Mouse (Mus musculus) embryonic fibroblast, embryonic 13.5 days (primary cell): Measurements from ENCODE around the gene Ecm1. TPM values are rescaled to one million over a fixed set of nuclear protein-coding genes. Genes with fewer than 3 reads are reported as not detected.

Experiments used
- H3K27ac ChIP-seq: 2 replicates; pipeline ENCODE4 v1.5.1; 2012; ENCODE audit warnings: low read length, control low read depth, inconsistent platforms; ENCODE audit not compliant: insufficient read depth
- H3K4me1 ChIP-seq: 2 replicates; pipeline ENCODE4 v1.6.1; 2011; ENCODE audit warnings: low read length; ENCODE audit not compliant: control insufficient read depth, insufficient read depth
- H3K4me3 ChIP-seq: 2 replicates; pipeline ENCODE4 v1.5.1; 2011; ENCODE audit warnings: mild to moderate bottlenecking, control low read depth, low read length; ENCODE audit not compliant: insufficient read depth
- CTCF ChIP-seq: IDR thresholded peaks from 2 replicates; pipeline ENCODE4 v1.5.1; 2011; ENCODE audit warnings: mild to moderate bottlenecking, control low read depth, low read length, moderate library complexity, borderline replicate concordance; ENCODE audit not compliant: insufficient read depth
- POLR2A ChIP-seq: IDR thresholded peaks from 2 replicates; pipeline ENCODE4 v1.6.1; 2011; ENCODE audit warnings: low read depth, mild to moderate bottlenecking, control low read depth, low read length, moderate library complexity
- polyA plus RNA-seq: library from polyadenylated mRNA; stranded (reverse); fragments of >200 nt; gene quantifications from 2 replicates; pipeline ENCODE4 v1.2.4, GENCODE M21; 2011; ENCODE audit warnings: low read depth; ENCODE audit not compliant: missing spikeins, insufficient read length

The Ecm1 gene
- polyA plus RNA-seq, 1 experiment, result 155 TPM

DNA sequence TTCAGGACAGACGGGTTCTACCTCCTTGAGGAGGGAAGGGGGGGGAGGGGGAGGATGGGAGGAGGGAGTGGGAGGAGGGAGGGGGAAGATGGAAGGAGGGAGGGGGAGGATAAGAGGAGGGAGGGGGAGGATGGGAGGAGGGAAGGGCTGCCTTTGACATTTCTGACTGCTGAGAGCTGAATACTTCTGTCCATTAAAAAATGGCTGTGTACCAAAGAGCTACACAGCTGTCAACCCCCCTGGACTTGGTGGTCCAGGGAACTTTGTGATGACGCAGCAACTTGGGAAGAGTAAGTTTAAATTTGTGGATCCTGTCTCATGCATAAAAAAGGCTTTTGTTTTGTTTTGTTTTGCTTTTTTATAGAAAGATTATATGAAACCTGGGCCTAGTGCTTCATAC, 49.4 kb downstream of the Ecm1 start:
- TF ChIP-seq POLR2A, result no peak
- no peak for TF ChIP-seq CTCF
- Histone ChIP-seq H3K4me3 (no peak overlapping the region), H3K4me1 (peaks cover 22% of the 10 kb centered on the region), H3K27ac (peak overlapping the region; percentile 69)

GRCm38 (mm10) chr3:95689171-95689915, 50.0 kb downstream of the Ecm1 start:
- no peak for TF ChIP-seq CTCF
- Histone ChIP-seq H3K4me3 (no peak overlapping the region), H3K4me1 (peaks cover 19% of the 10 kb centered on the region), H3K27ac (peak overlapping the region; percentile 69)

GRCm38 (mm10) chr3:95687524-95688421, 51.6 kb downstream of the Ecm1 start, which contains the start of gene Adamtsl4:
TSS of gene Adamtsl4 (minus strand) at chr3:95687917.
- H3K27ac ChIP-seq, result peak within 1 kb of the TSS; percentile 95
- TF ChIP-seq POLR2A (peak; percentile 52), CTCF (no peak)
- peaks cover 13% of the 10 kb centered on the region for H3K4me1 ChIP-seq
- peak within 1 kb of the TSS; percentile 65 for H3K4me3 ChIP-seq

DNA sequence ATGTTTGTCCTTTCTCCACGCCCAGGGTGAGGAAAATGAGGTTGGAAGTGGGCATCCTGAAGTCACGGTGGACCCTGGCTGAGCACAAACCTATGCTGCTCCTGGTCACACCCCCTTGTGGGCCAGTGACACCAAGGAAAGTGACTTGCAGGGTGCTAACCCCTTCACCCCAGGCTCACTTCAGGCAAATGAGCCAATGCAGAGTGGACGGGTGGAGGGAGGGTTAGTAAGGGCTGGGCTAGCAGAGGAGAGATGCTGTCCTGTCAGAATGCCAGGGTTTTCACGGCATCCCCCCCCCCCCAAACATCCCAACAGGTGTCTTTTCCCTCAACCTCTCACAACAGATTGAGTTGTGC, 52.2 kb downstream of the Ecm1 start:
- Histone ChIP-seq H3K27ac (peak overlapping the region; percentile 95), H3K4me3 (peak overlapping the region; percentile 65), H3K4me1 (peaks cover 13% of the 10 kb centered on the region)
- no peak for TF ChIP-seq CTCF
- 0 out of 2 replicates have a peak, but pooled peaks have one; percentile 29 for TF ChIP-seq POLR2A

- Histone ChIP-seq H3K4me1 (peaks cover 13% of the 10 kb centered on the region), H3K4me3 (peak overlapping the region; percentile 65), H3K27ac (peak overlapping the region; percentile 45)
- no peak for TF ChIP-seq CTCF
- peak; percentile 18; the same call in 1 of the 2 replicates for TF ChIP-seq POLR2A
These were observed 52.7 kb downstream of the Ecm1 start for GRCm38 (mm10) chr3:95686492-95687167.

DNA sequence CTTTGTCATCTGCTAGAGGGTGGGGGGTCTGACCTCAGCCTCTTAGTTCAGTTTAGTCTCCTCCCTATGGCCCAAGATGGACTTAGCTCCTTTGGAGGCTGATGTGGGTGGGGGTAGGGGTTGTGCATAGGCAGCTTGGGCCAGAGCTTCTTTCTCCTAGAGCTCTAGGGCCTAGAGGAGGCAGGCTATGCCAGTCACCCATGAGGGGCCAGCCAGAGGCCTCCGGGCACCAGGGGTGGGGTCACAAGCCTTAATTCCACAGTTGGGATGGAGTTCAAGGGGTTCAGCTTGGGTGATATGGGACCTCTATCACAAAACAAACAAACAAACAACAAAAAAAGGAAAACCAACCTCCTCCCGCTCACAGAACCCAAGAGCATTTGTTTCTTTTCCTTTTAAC, 53.7 kb downstream of the Ecm1 start:
- Histone ChIP-seq H3K4me1 (peaks cover 13% of the 10 kb centered on the region), H3K4me3 (no peak overlapping the region), H3K27ac (no peak overlapping the region)
- TF ChIP-seq POLR2A (no peak), CTCF (no peak)

DNA sequence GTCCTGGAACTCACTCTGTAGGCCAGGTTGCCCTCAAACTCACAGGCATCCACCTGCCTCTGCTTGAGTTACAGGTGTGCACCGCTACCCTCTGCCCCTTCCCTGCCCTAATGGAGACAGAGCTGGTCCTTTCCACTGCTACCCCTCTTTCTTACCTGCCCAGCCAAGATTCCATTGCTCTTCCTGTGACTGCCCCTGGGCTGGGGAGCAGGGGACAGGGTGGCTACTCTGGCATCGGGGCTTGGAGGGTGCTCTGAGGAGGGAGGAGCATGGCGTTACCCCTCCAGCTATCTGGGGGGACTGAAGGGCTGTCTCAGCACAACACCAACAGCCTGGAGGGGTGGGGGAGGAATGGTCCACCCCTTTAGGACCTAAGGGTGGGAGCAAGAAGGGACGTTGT, 54.1 kb downstream of the Ecm1 start:
- Histone ChIP-seq H3K4me1 (peaks cover 10% of the 10 kb centered on the region), H3K27ac (no peak overlapping the region), H3K4me3 (no peak overlapping the region)
- TF ChIP-seq POLR2A (no peak), CTCF (no peak)

DNA sequence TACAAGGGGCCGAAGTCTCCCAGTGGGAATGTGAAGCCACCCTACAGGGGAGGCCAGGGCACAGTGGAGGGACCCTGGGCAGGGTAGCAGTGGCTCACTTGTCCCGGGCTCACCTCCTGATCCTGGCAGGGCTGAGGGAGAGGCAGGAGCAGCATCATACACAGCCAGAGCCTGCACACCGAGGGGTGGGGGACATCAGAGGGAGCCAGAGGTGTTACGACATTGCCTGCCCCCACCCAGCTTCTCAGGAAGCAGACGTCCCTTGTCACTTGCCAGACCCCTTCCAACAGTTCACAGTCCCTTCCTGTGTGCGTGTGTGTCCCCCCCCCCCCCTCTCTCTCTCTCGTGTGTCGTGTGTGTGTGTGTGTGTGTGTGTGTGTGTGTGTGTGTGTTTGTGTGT, 54.5 kb downstream of the Ecm1 start:
- peaks cover 8% of the 10 kb centered on the region for H3K4me1 ChIP-seq
- no peak for TF ChIP-seq CTCF
- TF ChIP-seq POLR2A, result no peak
- no peak overlapping the region for H3K27ac ChIP-seq
- no peak overlapping the region for H3K4me3 ChIP-seq

Other genes with a start within 250 kb of the Ecm1 start
- gene Ctsk, start 240.3 kb downstream of the Ecm1 start, polyA plus RNA-seq, result 60.5 and 72.7 TPM in 2 replicates
- 0.60 and 5.1 TPM in 2 replicates for gene Ctss, start 212.8 kb downstream of the Ecm1 start, polyA plus RNA-seq
- not detected in 2 replicates for gene Hormad1, start 179.9 kb downstream of the Ecm1 start, polyA plus RNA-seq
- 20.7 and 27.6 TPM in 2 replicates for gene Golph3l, start 150.6 kb downstream of the Ecm1 start, polyA plus RNA-seq
- 71.5 and 86.4 TPM in 2 replicates for gene Ensa, start 114.6 kb downstream of the Ecm1 start, polyA plus RNA-seq
- 109 and 118 TPM in 2 replicates for gene Mcl1, start 80.8 kb downstream of the Ecm1 start, polyA plus RNA-seq
- gene Adamtsl4, start 51.7 kb downstream of the Ecm1 start, polyA plus RNA-seq, result 18.9 and 26.4 TPM in 2 replicates
- gene Tars2, start 20.6 kb upstream of the Ecm1 start, polyA plus RNA-seq, result 36.7 and 37.5 TPM in 2 replicates
- 32.2 and 37.1 TPM in 2 replicates for gene Rprd2, start 79.3 kb upstream of the Ecm1 start, polyA plus RNA-seq
- gene Prpf3, start 116.3 kb upstream of the Ecm1 start, polyA plus RNA-seq, result 37.4 and 37.7 TPM in 2 replicates
- gene Mrps21, start 131.9 kb upstream of the Ecm1 start, polyA plus RNA-seq, result 171 and 236 TPM in 2 replicates
- 4.3 and 7.8 TPM in 2 replicates for gene Ciart, start 142.7 kb upstream of the Ecm1 start, polyA plus RNA-seq
- gene BC028528, start 152.4 kb upstream of the Ecm1 start, polyA plus RNA-seq, result 18.7 and 23.6 TPM in 2 replicates
- gene Aph1a, start 154.4 kb upstream of the Ecm1 start, polyA plus RNA-seq, result 63.3 and 79.1 TPM in 2 replicates
- gene Car14, start 165.1 kb upstream of the Ecm1 start, polyA plus RNA-seq, result not detected in 2 replicates
- 161 and 235 TPM in 2 replicates for gene Anp32e, start 189.7 kb upstream of the Ecm1 start, polyA plus RNA-seq